Mouse (Mus musculus) MEL (cell line): ENCODE measurements at regions not wholly inside any gene's neighbourhood (a gene's known extent, or its start where the extent isn't known, plus 50 kb on each side); places are given as distances from the start of the nearest gene placed in this dataset.

Experiments
- DNase-seq: peaks from one replicate; pipeline ENCODE4 v3.0.0; 2011; ENCODE audit warnings: low read depth, low spot score
- H3K27ac ChIP-seq: 2 replicates; pipeline ENCODE4 v1.5.1; 2012; ENCODE audit warnings: low read depth, mild to moderate bottlenecking, control low read depth, low read length, moderate library complexity; ENCODE audit not compliant: control insufficient read depth
- H3K27me3 ChIP-seq, 2 experiments: fragments of 150-350 bp in 1 of 2; sonication (generic) in 1 of 2; 2 replicates each; pipeline ENCODE4 v1.6.1; 2012; ENCODE audit warnings: low read length in 2 of 2, mild to moderate bottlenecking in 2 of 2, improper control_type of control experiment in 1 of 2, moderate library complexity in 1 of 2; ENCODE audit not compliant: insufficient read depth in 2 of 2, control insufficient read depth in 1 of 2
- H3K36me3 ChIP-seq, 2 experiments: 2 replicates each; pipeline ENCODE4 v1.6.1; 2012 to 2014; ENCODE audit warnings: low read length in 2 of 2, improper control_type of control experiment in 1 of 2, inconsistent platforms in 1 of 2, mild to moderate bottlenecking in 1 of 2; ENCODE audit not compliant: insufficient read depth in 2 of 2, control insufficient read depth in 1 of 2
- H3K4me1 ChIP-seq, 2 experiments: fragments of 150-350 bp in 1 of 2; sonication (generic) in 1 of 2; 2 replicates each; pipeline ENCODE4 v1.6.1; 2012; ENCODE audit warnings: low read length in 2 of 2, improper control_type of control experiment in 1 of 2, mild to moderate bottlenecking in 1 of 2; ENCODE audit not compliant: insufficient read depth in 2 of 2, control insufficient read depth in 1 of 2
- H3K4me3 ChIP-seq, 2 experiments: fragments of 150-350 bp in 1 of 2; sonication (generic) in 1 of 2; 2 replicates each; pipeline ENCODE4 v1.5.1; 2012; ENCODE audit warnings: low read depth in 2 of 2, low read length in 2 of 2, mild to moderate bottlenecking in 2 of 2, moderate library complexity in 2 of 2, control low read depth in 1 of 2, improper control_type of control experiment in 1 of 2; ENCODE audit not compliant: control insufficient read depth in 1 of 2, insufficient read depth in 1 of 2
- H3K79me2 ChIP-seq: 2 replicates; pipeline ENCODE4 v1.6.1; 2012; ENCODE audit warnings: mild to moderate bottlenecking, low read length, moderate library complexity; ENCODE audit not compliant: control insufficient read depth, poor library complexity, insufficient read depth
- H3K9ac ChIP-seq: 2 replicates; pipeline ENCODE4 v1.6.1; 2012; ENCODE audit warnings: low read depth, mild to moderate bottlenecking, control low read depth, low read length, moderate library complexity; ENCODE audit not compliant: control insufficient read depth, poor library complexity, severe bottlenecking
- H3K9me3 ChIP-seq: fragments of 150-350 bp; sonication (generic); replicated peaks from 2 replicates; pipeline ENCODE4 v1.6.1; 2012; ENCODE audit warnings: mild to moderate bottlenecking, low read length, improper control_type of control experiment, moderate library complexity; ENCODE audit not compliant: insufficient read depth
- BHLHE40 ChIP-seq: IDR thresholded peaks from 2 replicates; pipeline ENCODE4 v1.6.1; 2012; ENCODE audit warnings: low read depth, mild to moderate bottlenecking, inconsistent platforms, low read length, improper control_type of control experiment, borderline replicate concordance
- CHD2 ChIP-seq: IDR thresholded peaks from 2 replicates; pipeline ENCODE4 v1.6.1; 2011; ENCODE audit warnings: low read length, improper control_type of control experiment
- EP300 ChIP-seq, 2 experiments: IDR thresholded peaks; 2 replicates each; pipeline ENCODE4 v1.6.1; 2011; ENCODE audit warnings: improper control_type of control experiment in 2 of 2, low read length in 2 of 2, low read depth in 1 of 2, mild to moderate bottlenecking in 1 of 2
- ETS1 ChIP-seq: IDR thresholded peaks from 2 replicates; pipeline ENCODE4 v1.6.1; 2012; ENCODE audit warnings: low read depth, mild to moderate bottlenecking, inconsistent platforms, low read length, improper control_type of control experiment, moderate library complexity
- GABPA ChIP-seq: IDR thresholded peaks from 2 replicates; pipeline ENCODE4 v1.6.1; 2012; ENCODE audit warnings: low read depth, mild to moderate bottlenecking, inconsistent platforms, low read length, improper control_type of control experiment, moderate library complexity
- HCFC1 ChIP-seq: IDR thresholded peaks from 2 replicates; pipeline ENCODE4 v1.6.1; 2012; ENCODE audit warnings: low read depth, mild to moderate bottlenecking, inconsistent platforms, low read length, improper control_type of control experiment, moderate library complexity
- JUND ChIP-seq: IDR thresholded peaks from 2 replicates; pipeline ENCODE4 v1.6.1; 2011; ENCODE audit warnings: low read depth, mild to moderate bottlenecking, improper control_type of control experiment, low read length
- MAFK ChIP-seq: IDR thresholded peaks from 2 replicates; pipeline ENCODE4 v1.6.1; 2011; ENCODE audit warnings: low read depth, mild to moderate bottlenecking, low read length, improper control_type of control experiment, borderline replicate concordance
- MAX ChIP-seq: IDR thresholded peaks from 2 replicates; pipeline ENCODE4 v1.6.1; 2011; ENCODE audit warnings: low read length, improper control_type of control experiment
- MAZ ChIP-seq: IDR thresholded peaks from 2 replicates; pipeline ENCODE4 v1.6.1; 2012; ENCODE audit warnings: low read depth, mild to moderate bottlenecking, inconsistent platforms, low read length, improper control_type of control experiment
- MEF2A ChIP-seq: IDR thresholded peaks from 2 replicates; pipeline ENCODE4 v1.6.1; 2014; ENCODE audit warnings: low read depth, mild to moderate bottlenecking, inconsistent platforms, low read length, improper control_type of control experiment; ENCODE audit not compliant: poor library complexity, insufficient replicate concordance, severe bottlenecking; ENCODE audit errors: extremely low read depth
- MXI1 ChIP-seq: IDR thresholded peaks from 2 replicates; pipeline ENCODE4 v1.6.1; 2011; ENCODE audit warnings: mild to moderate bottlenecking, low read depth, low read length, improper control_type of control experiment
- MYB ChIP-seq: IDR thresholded peaks from 2 replicates; pipeline ENCODE4 v1.6.1; 2011; ENCODE audit warnings: mild to moderate bottlenecking, low read depth, low read length, improper control_type of control experiment
- NELFE ChIP-seq: IDR thresholded peaks from 2 replicates; pipeline ENCODE4 v1.6.1; 2011; ENCODE audit warnings: low read depth, low read length, improper control_type of control experiment
- NRF1 ChIP-seq: IDR thresholded peaks from 2 replicates; pipeline ENCODE4 v1.6.1; 2014; ENCODE audit warnings: low read depth, mild to moderate bottlenecking, inconsistent platforms, low read length, improper control_type of control experiment, moderate library complexity; ENCODE audit not compliant: poor library complexity, insufficient read depth, severe bottlenecking
- POLR2A ChIP-seq, 2 experiments: IDR thresholded peaks; 2 replicates each; pipeline ENCODE4 v1.6.1; 2011 to 2012; ENCODE audit warnings: low read length in 2 of 2, mild to moderate bottlenecking in 2 of 2, control low read depth in 1 of 2, improper control_type of control experiment in 1 of 2, low read depth in 1 of 2, moderate library complexity in 1 of 2; ENCODE audit not compliant: control insufficient read depth in 1 of 2, insufficient read depth in 1 of 2, poor library complexity in 1 of 2
- TBP ChIP-seq: IDR thresholded peaks from 2 replicates; pipeline ENCODE4 v1.8.0; 2011; ENCODE audit warnings: low read depth, low read length, improper control_type of control experiment
- TCF12 ChIP-seq: IDR thresholded peaks from 2 replicates; pipeline ENCODE4 v1.6.1; 2014; ENCODE audit warnings: low read depth, mild to moderate bottlenecking, inconsistent platforms, low read length, improper control_type of control experiment, moderate library complexity
- UBTF ChIP-seq: IDR thresholded peaks from 2 replicates; pipeline ENCODE4 v1.6.1; 2012; ENCODE audit warnings: low read depth, mild to moderate bottlenecking, inconsistent platforms, low read length, improper control_type of control experiment, moderate library complexity, borderline replicate concordance; ENCODE audit not compliant: insufficient read depth
- USF1 ChIP-seq: IDR thresholded peaks from 2 replicates; pipeline ENCODE4 v1.6.1; 2014; ENCODE audit warnings: low read depth, mild to moderate bottlenecking, inconsistent platforms, low read length, improper control_type of control experiment, moderate library complexity
- ZC3H11A ChIP-seq: IDR thresholded peaks from 2 replicates; pipeline ENCODE4 v1.6.1; 2012; ENCODE audit warnings: low read depth, mild to moderate bottlenecking, inconsistent platforms, low read length, improper control_type of control experiment
- ZKSCAN1 ChIP-seq: IDR thresholded peaks from 2 replicates; pipeline ENCODE4 v1.6.1; 2012; ENCODE audit warnings: low read depth, mild to moderate bottlenecking, inconsistent platforms, low read length, improper control_type of control experiment, moderate library complexity
- ZMIZ1 ChIP-seq: IDR thresholded peaks from 2 replicates; pipeline ENCODE4 v1.6.1; 2012; ENCODE audit warnings: low read depth, mild to moderate bottlenecking, inconsistent platforms, low read length, improper control_type of control experiment, moderate library complexity

DNA sequence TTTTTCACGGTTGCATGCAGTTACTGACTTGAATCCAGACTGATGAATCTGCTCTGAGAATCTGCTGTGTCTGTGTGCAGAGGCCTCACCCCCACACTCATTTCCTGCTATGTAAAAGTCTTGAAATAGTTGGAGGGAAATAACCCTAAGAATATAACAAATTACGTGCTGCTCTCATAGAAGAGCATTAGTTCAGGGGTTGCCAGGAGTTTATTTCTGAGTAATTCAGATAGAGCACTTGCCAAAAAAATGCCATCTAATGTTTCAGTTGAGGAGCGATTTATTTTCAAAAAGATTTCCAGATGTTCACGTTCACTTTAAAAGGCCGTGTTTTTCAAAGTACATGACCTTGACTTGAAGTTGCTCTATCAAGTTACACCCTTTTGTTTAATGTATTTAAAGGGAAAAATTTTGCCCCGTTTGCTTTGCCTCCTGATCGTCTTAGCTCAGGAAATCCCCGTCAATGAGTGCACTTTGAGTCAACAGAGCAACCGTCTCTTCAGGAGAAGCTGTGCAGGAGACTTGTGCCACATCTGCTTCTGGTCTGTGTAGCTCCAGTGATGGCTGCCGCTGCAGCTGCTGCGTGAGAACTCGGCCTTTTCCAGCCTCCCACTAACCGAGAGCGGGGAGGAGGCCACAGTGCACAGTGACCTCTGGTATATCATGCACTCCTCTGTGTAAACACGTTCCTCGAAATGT lies 50.9 kb upstream of the Sec61g start:
- H3K4me1 ChIP-seq, result no peaks in the 10 kb centered on the region
- H3K9me3 ChIP-seq, result no peaks in the 10 kb centered on the region
- no peak overlapping the region for H3K27ac ChIP-seq
- no peak overlapping the region for H3K4me3 ChIP-seq
- no peaks in the 10 kb centered on the region for H3K36me3 ChIP-seq
- no peak overlapping the region for H3K9ac ChIP-seq
- H3K27me3 ChIP-seq, result no peaks in the 10 kb centered on the region
- TF ChIP-seq USF1 (no peak), MYB (no peak), POLR2A (IDR thresholded peaks at IDR 0.05; ENCODE audit: control insufficient read depth in 1 of 2, insufficient read depth in 1 of 2, low read depth in 1 of 2, low read length in 2 of 2, poor library complexity in 1 of 2) (no peak), BHLHE40 (no peak), MAZ (no peak), ETS1 (no peak), TCF12 (no peak), TBP (no peak), NRF1 (no peak), ZMIZ1 (no peak), HCFC1 (no peak), NELFE (no peak), ZKSCAN1 (no peak)
- no peak for DNase-seq
- no peaks in the 10 kb centered on the region for H3K79me2 ChIP-seq

DNA sequence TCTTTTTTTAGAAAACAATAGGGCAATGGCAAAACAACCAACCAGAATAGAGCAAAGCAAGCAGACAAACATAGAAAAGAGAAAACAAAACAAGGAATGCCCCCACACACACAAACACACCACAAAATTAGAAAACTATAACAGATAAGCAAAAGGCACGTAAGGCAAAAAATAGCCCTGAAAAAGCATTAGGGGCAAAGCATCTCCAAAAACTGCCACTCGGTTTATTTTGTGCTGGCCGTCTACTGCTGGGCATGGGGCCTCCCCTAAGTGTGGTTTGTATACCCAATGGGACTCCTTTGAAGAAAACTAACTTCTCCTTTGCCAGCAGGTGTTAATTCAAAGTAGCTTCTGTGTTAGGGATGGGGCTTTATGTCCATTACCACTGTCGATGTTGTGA lies 53.4 kb upstream of the Sec61g start:
- no peaks in the 10 kb centered on the region for H3K36me3 ChIP-seq
- TF ChIP-seq ZC3H11A, result no peak
- no peak for TF ChIP-seq GABPA
- TF ChIP-seq CHD2, result no peak
- no peak for TF ChIP-seq MXI1
- no peak for TF ChIP-seq MAFK
- no peak for TF ChIP-seq EP300 (IDR thresholded peaks at IDR 0.05; ENCODE audit: low read depth in 1 of 2, low read length in 2 of 2)
- no peak for TF ChIP-seq ZMIZ1
- no peak for TF ChIP-seq ETS1
- no peak for TF ChIP-seq ZKSCAN1
- no peak for TF ChIP-seq MAX
- no peak for TF ChIP-seq UBTF
- no peak for TF ChIP-seq JUND
- TF ChIP-seq MEF2A, result no peak
- H3K4me1 ChIP-seq, result no peaks in the 10 kb centered on the region
- H3K4me3 ChIP-seq, result no peak overlapping the region
- H3K9ac ChIP-seq, result no peak overlapping the region
- H3K27me3 ChIP-seq, result no peaks in the 10 kb centered on the region
- no peak overlapping the region for H3K27ac ChIP-seq
- DNase-seq, result no peak
- H3K79me2 ChIP-seq, result no peaks in the 10 kb centered on the region
- no peaks in the 10 kb centered on the region for H3K9me3 ChIP-seq
